Mouse (Mus musculus) testis, adult 2 months (tissue): ENCODE data around the gene Eme1. TPM values are rescaled to one million over a fixed set of nuclear protein-coding genes. Genes with fewer than 3 reads are reported as not detected.

Source experiments
- H3K27ac ChIP-seq: fragments of 200-500 bp; 2 replicates; pipeline ENCODE4 v1.5.1; 2012; ENCODE audit warnings: low read depth, low read length; ENCODE audit not compliant: control insufficient read depth, insufficient read depth
- H3K27me3 ChIP-seq: fragments of 200-500 bp; 2 replicates; pipeline ENCODE4 v1.6.1; 2012; ENCODE audit warnings: mild to moderate bottlenecking, low read length, moderate library complexity; ENCODE audit not compliant: control insufficient read depth, insufficient read depth
- H3K36me3 ChIP-seq: fragments of 200-500 bp; 2 replicates; pipeline ENCODE4 v1.6.1; 2012; ENCODE audit warnings: mild to moderate bottlenecking, low read length; ENCODE audit not compliant: control insufficient read depth, insufficient read depth
- H3K4me1 ChIP-seq: fragments of 200-500 bp; 2 replicates; pipeline ENCODE4 v1.6.1; 2012; ENCODE audit warnings: low read length; ENCODE audit not compliant: control insufficient read depth, insufficient read depth
- H3K4me3 ChIP-seq: fragments of 200-500 bp; 2 replicates; pipeline ENCODE4 v1.5.1; 2012; ENCODE audit warnings: low read depth, mild to moderate bottlenecking, low read length, moderate library complexity, mixed read lengths; ENCODE audit not compliant: control insufficient read depth
- CTCF ChIP-seq: fragments of 200-500 bp; IDR thresholded peaks from 2 replicates; pipeline ENCODE4 v1.5.1; 2012; ENCODE audit warnings: low read depth, mild to moderate bottlenecking, inconsistent platforms, low read length, moderate library complexity; ENCODE audit not compliant: control insufficient read depth, insufficient read depth, insufficient replicate concordance
- POLR2A ChIP-seq: fragments of 200-500 bp; IDR thresholded peaks from 2 replicates; pipeline ENCODE4 v1.6.1; 2012; ENCODE audit warnings: low read depth, mild to moderate bottlenecking, inconsistent platforms, low read length, moderate library complexity; ENCODE audit not compliant: control insufficient read depth
- polyA plus RNA-seq: library from polyadenylated mRNA; depleted of rRNA; stranded (reverse); fragments of >200 nt; gene quantifications from 2 replicates; pipeline ENCODE4 v1.2.3, GENCODE M21; 2012

Gene Eme1
- polyA plus RNA-seq, 1 experiment, result 3.9 TPM

GRCm38 (mm10) chr11:94687178-94687577, 33.4 kb upstream of the Eme1 start:
- TF ChIP-seq CTCF (no peak), POLR2A (no peak)
- Histone ChIP-seq H3K4me1 (no peaks in the 10 kb centered on the region), H3K4me3 (no peak overlapping the region), H3K27me3 (no peaks in the 10 kb centered on the region), H3K36me3 (no peaks in the 10 kb centered on the region), H3K27ac (no peak overlapping the region)

GRCm38 (mm10) chr11:94682427-94682826, 28.7 kb upstream of the Eme1 start:
- TF ChIP-seq CTCF, result no peak
- TF ChIP-seq POLR2A, result no peak
- H3K27me3 ChIP-seq, result no peaks in the 10 kb centered on the region
- no peak overlapping the region for H3K27ac ChIP-seq
- peaks cover 3% of the 10 kb centered on the region for H3K4me1 ChIP-seq
- no peak overlapping the region for H3K4me3 ChIP-seq
- no peaks in the 10 kb centered on the region for H3K36me3 ChIP-seq

GRCm38 (mm10) chr11:94681640-94682039, 27.9 kb upstream of the Eme1 start:
- H3K4me3 ChIP-seq, result no peak overlapping the region
- no peak overlapping the region for H3K27ac ChIP-seq
- no peaks in the 10 kb centered on the region for H3K27me3 ChIP-seq
- H3K4me1 ChIP-seq, result peaks cover 7% of the 10 kb centered on the region
- no peaks in the 10 kb centered on the region for H3K36me3 ChIP-seq
- TF ChIP-seq CTCF, result no peak
- no peak for TF ChIP-seq POLR2A

- Histone ChIP-seq H3K27ac (no peak overlapping the region), H3K4me3 (no peak overlapping the region), H3K4me1 (peaks cover 12% of the 10 kb centered on the region), H3K27me3 (no peaks in the 10 kb centered on the region), H3K36me3 (no peaks in the 10 kb centered on the region)
- peak; percentile 59; the same call in 1 of the 2 replicates for TF ChIP-seq CTCF
- TF ChIP-seq POLR2A, result no peak
These were observed 26.9 kb upstream of the Eme1 start for GRCm38 (mm10) chr11:94680639-94681038.

- Histone ChIP-seq H3K27me3 (no peaks in the 10 kb centered on the region), H3K36me3 (no peaks in the 10 kb centered on the region), H3K27ac (no peak overlapping the region), H3K4me3 (peak overlapping the region; percentile 90), H3K4me1 (peaks cover 12% of the 10 kb centered on the region)
- TF ChIP-seq POLR2A (no peak), CTCF (no peak)
These were observed 23.9 kb upstream of the Eme1 start for GRCm38 (mm10) chr11:94677607-94678145.

GRCm38 (mm10) chr11:94676754-94677606, 23.2 kb upstream of the Eme1 start, which contains the start of gene Xylt2:
TSS of gene Xylt2 (minus strand) at chr11:94677515.
- Histone ChIP-seq H3K4me3 (peak within 1 kb of the TSS; percentile 90), H3K27ac (no peak within 1 kb of the TSS), H3K36me3 (no peaks in the 10 kb centered on the region), H3K4me1 (peaks cover 12% of the 10 kb centered on the region), H3K27me3 (no peaks in the 10 kb centered on the region)
- no peak for TF ChIP-seq POLR2A
- no peak for TF ChIP-seq CTCF

GRCm38 (mm10) chr11:94676308-94676707, 22.5 kb upstream of the Eme1 start:
- H3K4me1 ChIP-seq, result peaks cover 12% of the 10 kb centered on the region
- no peaks in the 10 kb centered on the region for H3K36me3 ChIP-seq
- H3K27ac ChIP-seq, result no peak overlapping the region
- TF ChIP-seq POLR2A (no peak), CTCF (no peak)
- no peak overlapping the region for H3K4me3 ChIP-seq
- H3K27me3 ChIP-seq, result no peaks in the 10 kb centered on the region

- Histone ChIP-seq H3K4me3 (no peak overlapping the region), H3K27ac (no peak overlapping the region), H3K36me3 (no peaks in the 10 kb centered on the region), H3K4me1 (peaks cover 12% of the 10 kb centered on the region), H3K27me3 (no peaks in the 10 kb centered on the region)
- TF ChIP-seq CTCF, result no peak
- TF ChIP-seq POLR2A, result no peak
These were observed 21.7 kb upstream of the Eme1 start for GRCm38 (mm10) chr11:94675446-94675845.
